Mouse (Mus musculus): ENCODE data around the gene Gm5799. TPM values are rescaled to one million over a fixed set of nuclear protein-coding genes. Genes with fewer than 3 reads are reported as not detected.
"Not testable (repeated sequence)": the region's sequence is repeated elsewhere in the genome, so short reads cannot be mapped to it uniquely, and the experiment has no call there.

Gm5799 gene
- not detected in 2 replicates for polyA plus RNA-seq (2015; fragmentation: Nextera tagmentation; extraction: Ambion mirVana)

DNA sequence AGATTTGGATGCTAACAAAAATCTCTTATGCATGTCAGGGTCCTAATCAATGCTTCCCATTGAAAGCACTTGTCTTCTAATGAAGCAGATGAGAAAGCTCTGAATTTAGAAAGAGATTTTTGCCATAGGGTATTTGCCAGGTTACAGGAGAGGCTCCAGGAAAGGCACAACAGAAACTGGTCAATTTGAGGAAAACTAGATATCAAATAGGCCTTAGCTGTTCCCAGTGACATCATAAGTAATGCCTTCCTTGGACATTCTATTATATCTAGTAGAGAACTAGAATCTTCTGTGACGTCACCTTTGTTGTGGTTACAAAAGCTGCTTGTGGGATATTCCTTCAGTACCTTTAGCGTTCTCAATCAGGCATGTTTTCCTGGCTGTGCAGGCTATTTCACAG, at the start of gene Gm5799:
Gene Gm5799, plus strand, starts transcription at position 301 of the 400 bp plus-strand sequence.
- not testable (repeated sequence) for H3K27me3 ChIP-seq; H3K9ac ChIP-seq; H3K4me1 ChIP-seq (replicated peaks); H3K9me3 ChIP-seq (replicated peaks); H3K27ac ChIP-seq (replicated peaks); H3K4me3 ChIP-seq (replicated peaks); ATAC-seq (ENCODE audit: insufficient read depth); H3K36me3 ChIP-seq (replicated peaks); H3K4me2 ChIP-seq
- 67% methylated on average over 1 of the region's 2 CpGs for WGBS (ENCODE audit: insufficient replicate concordance)

- not testable (repeated sequence) for ATAC-seq (ENCODE audit: insufficient read depth); H3K27ac ChIP-seq (replicated peaks); H3K27me3 ChIP-seq; H3K4me2 ChIP-seq; H3K9ac ChIP-seq; H3K36me3 ChIP-seq (replicated peaks); H3K9me3 ChIP-seq (replicated peaks); H3K4me3 ChIP-seq (replicated peaks); H3K4me1 ChIP-seq (replicated peaks)
- 36% methylated on average over 13 of the region's 15 CpGs for WGBS (ENCODE audit: insufficient replicate concordance)
Observed at GRCm38 (mm10) chr14:43531052-43532010, 12.0 kb upstream of the Gm5799 start.

DNA sequence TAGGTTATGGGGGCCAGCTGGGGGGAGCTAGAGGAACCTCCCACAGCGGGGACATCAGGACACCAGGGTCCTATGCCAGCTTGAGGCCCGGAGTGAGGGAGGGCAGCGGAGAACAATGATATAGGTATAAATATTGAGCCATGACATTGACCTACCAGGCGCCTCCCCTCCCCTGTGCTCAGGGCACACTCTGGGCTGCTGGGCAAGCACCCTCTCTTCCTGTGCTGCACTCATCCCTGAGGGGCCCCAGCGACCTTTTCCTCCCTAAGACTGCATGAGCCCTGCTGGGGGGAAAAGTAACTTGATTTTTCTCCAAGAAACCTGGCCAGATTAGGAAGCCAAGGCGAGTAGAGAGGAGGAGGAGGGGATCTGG, 11.4 kb upstream of the Gm5799 start:
- H3K27ac ChIP-seq (replicated peaks); H3K4me3 ChIP-seq (replicated peaks); H3K27me3 ChIP-seq; H3K4me1 ChIP-seq (replicated peaks); H3K9me3 ChIP-seq (replicated peaks); H3K36me3 ChIP-seq (replicated peaks); H3K9ac ChIP-seq; H3K4me2 ChIP-seq; ATAC-seq (ENCODE audit: insufficient read depth): not testable (repeated sequence)
- no CpG with 5 or more reads among the region's 6 CpGs for WGBS (ENCODE audit: insufficient replicate concordance)

DNA sequence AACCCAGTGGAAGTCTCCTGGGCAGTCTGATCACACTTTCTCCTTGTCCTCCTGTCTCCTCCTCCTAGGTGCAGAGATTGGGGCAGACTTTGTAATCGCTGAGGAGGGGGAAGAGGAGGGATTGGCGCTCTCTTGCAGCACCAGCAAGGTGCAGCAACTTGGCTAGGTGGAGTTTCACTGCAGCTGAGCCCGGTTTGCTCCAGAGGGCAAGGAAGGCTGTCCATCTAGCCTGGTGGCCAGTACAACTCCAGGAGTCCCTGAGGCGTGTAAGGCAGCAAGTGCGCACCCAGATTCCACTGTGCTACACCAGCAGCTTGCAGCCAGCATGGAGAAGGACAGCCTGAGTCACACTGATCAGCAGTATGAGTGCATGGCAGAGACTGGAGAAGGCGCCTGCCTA, 11.0 kb upstream of the Gm5799 start:
- H3K27me3 ChIP-seq; H3K36me3 ChIP-seq (replicated peaks); H3K9me3 ChIP-seq (replicated peaks); H3K4me1 ChIP-seq (replicated peaks); H3K4me2 ChIP-seq; H3K9ac ChIP-seq; H3K4me3 ChIP-seq (replicated peaks); H3K27ac ChIP-seq (replicated peaks); ATAC-seq (ENCODE audit: insufficient read depth): not testable (repeated sequence)
- 43% methylated on average over 6 of the region's 6 CpGs for WGBS (ENCODE audit: insufficient replicate concordance)

- H3K27ac ChIP-seq (replicated peaks); H3K36me3 ChIP-seq (replicated peaks); ATAC-seq (ENCODE audit: insufficient read depth); H3K9ac ChIP-seq; H3K4me1 ChIP-seq (replicated peaks); H3K4me3 ChIP-seq (replicated peaks); H3K4me2 ChIP-seq; H3K27me3 ChIP-seq; H3K9me3 ChIP-seq (replicated peaks): not testable (repeated sequence)
- 53% methylated on average over 2 of the region's 2 CpGs for WGBS (ENCODE audit: insufficient replicate concordance)
Observed at GRCm38 (mm10) chr14:43538144-43538543, 5.2 kb upstream of the Gm5799 start.

- ATAC-seq (ENCODE audit: insufficient read depth); H3K9me3 ChIP-seq (replicated peaks); H3K27ac ChIP-seq (replicated peaks); H3K4me3 ChIP-seq (replicated peaks); H3K4me2 ChIP-seq; H3K4me1 ChIP-seq (replicated peaks); H3K27me3 ChIP-seq; H3K36me3 ChIP-seq (replicated peaks); H3K9ac ChIP-seq: not testable (repeated sequence)
Observed at GRCm38 (mm10) chr14:43546281-43546680, 2.9 kb downstream of the Gm5799 start.

- H3K27me3 ChIP-seq; H3K9me3 ChIP-seq (replicated peaks); H3K4me2 ChIP-seq; ATAC-seq (ENCODE audit: insufficient read depth); H3K4me3 ChIP-seq (replicated peaks); H3K36me3 ChIP-seq (replicated peaks); H3K27ac ChIP-seq (replicated peaks); H3K9ac ChIP-seq; H3K4me1 ChIP-seq (replicated peaks): not testable (repeated sequence)
- 56% methylated on average over 2 of the region's 2 CpGs for WGBS (ENCODE audit: insufficient replicate concordance)
Observed at GRCm38 (mm10) chr14:43552271-43552670, 8.9 kb downstream of the Gm5799 start.

GRCm38 (mm10) chr14:43577969-43578368, 34.6 kb downstream of the Gm5799 start:
- H3K4me2 ChIP-seq; H3K4me3 ChIP-seq (replicated peaks); H3K4me1 ChIP-seq (replicated peaks); H3K9me3 ChIP-seq (replicated peaks); H3K27me3 ChIP-seq; H3K9ac ChIP-seq; H3K36me3 ChIP-seq (replicated peaks); H3K27ac ChIP-seq (replicated peaks); ATAC-seq (ENCODE audit: insufficient read depth): not testable (repeated sequence)
- 50% methylated on average over 4 of the region's 4 CpGs for WGBS (ENCODE audit: insufficient replicate concordance)

DNA sequence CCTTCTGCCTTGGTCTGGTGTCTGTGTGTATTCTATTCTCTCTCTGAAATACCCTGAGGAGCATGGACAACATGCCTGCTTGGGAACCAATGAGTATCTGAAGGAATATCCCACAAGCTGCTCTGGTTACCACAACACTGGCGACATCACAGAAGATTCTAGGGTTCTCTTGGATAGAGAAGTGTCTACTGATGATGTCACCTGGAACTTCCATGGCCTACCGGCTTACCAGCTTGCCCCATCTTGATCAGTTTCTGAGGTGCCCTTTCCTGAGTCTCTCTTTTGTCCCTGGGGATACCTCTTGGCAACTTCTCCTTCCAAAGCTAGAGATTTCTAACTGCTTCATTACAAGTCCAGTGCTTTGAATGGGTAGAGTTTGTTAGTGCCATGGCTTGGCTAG, 35.7 kb downstream of the Gm5799 start, which contains the start of gene Gm17654:
Gene Gm17654, minus strand, starts transcription at position 101 of the 400 bp plus-strand sequence.
- not testable (repeated sequence) for H3K36me3 ChIP-seq (replicated peaks); H3K9ac ChIP-seq; H3K4me1 ChIP-seq (replicated peaks); H3K4me2 ChIP-seq; ATAC-seq (ENCODE audit: insufficient read depth); H3K9me3 ChIP-seq (replicated peaks); H3K27me3 ChIP-seq; H3K4me3 ChIP-seq (replicated peaks); H3K27ac ChIP-seq (replicated peaks)
- WGBS (ENCODE audit: insufficient replicate concordance): 57% methylated on average over 1 of the region's 2 CpGs

Other genes starting within 250 kb of the Gm5799 start
- gene Gm8127, start 249.7 kb upstream of the Gm5799 start, polyA plus RNA-seq (2015; fragmentation: Nextera tagmentation; extraction: Ambion mirVana): not detected in 2 replicates
- gene 1700001F09Rik, start 195.8 kb upstream of the Gm5799 start, polyA plus RNA-seq (2015; fragmentation: Nextera tagmentation; extraction: Ambion mirVana): not detected in 2 replicates
- not detected in 2 replicates for gene Gm8138, start 127.2 kb upstream of the Gm5799 start, polyA plus RNA-seq (2015; fragmentation: Nextera tagmentation; extraction: Ambion mirVana)
- not detected in 2 replicates for gene Gm17654, start 35.6 kb downstream of the Gm5799 start, polyA plus RNA-seq (2015; fragmentation: Nextera tagmentation; extraction: Ambion mirVana)
- not detected in 2 replicates for gene Gm10375, start 64.4 kb downstream of the Gm5799 start, polyA plus RNA-seq (2015; fragmentation: Nextera tagmentation; extraction: Ambion mirVana)
- not detected in 2 replicates for gene Gm8165, start 133.6 kb downstream of the Gm5799 start, polyA plus RNA-seq (2015; fragmentation: Nextera tagmentation; extraction: Ambion mirVana)
- 0.30 and 0.31 TPM in 2 replicates for gene Gm7324, start 154.3 kb downstream of the Gm5799 start, polyA plus RNA-seq (2015; fragmentation: Nextera tagmentation; extraction: Ambion mirVana)
- gene Gm16506, start 183.9 kb downstream of the Gm5799 start, polyA plus RNA-seq (2015; fragmentation: Nextera tagmentation; extraction: Ambion mirVana): not detected in 2 replicates
- not detected in 2 replicates for gene Gm6526, start 204.3 kb downstream of the Gm5799 start, polyA plus RNA-seq (2015; fragmentation: Nextera tagmentation; extraction: Ambion mirVana)
- not detected in 2 replicates for gene Gm8180, start 241.2 kb downstream of the Gm5799 start, polyA plus RNA-seq (2015; fragmentation: Nextera tagmentation; extraction: Ambion mirVana)

Measured in liver, embryonic 15.5 days (tissue).